Mouse (Mus musculus) neural tube, embryonic 11.5 days (tissue): ENCODE data around the gene Gal3st2b. TPM values are rescaled to one million over a fixed set of nuclear protein-coding genes. Genes with fewer than 3 reads are reported as not detected.
"Not testable (repeated sequence)": the region's sequence is repeated elsewhere in the genome, so short reads cannot be mapped to it uniquely, and the experiment has no call there.

Experiments
- ATAC-seq: fragments of 200-750 bp; cut with Nextera tagmentation; 2 replicates; pipeline ENCODE4 v1.8.0; 2017; ENCODE audit warnings: moderate number of reproducible peaks, mild to moderate bottlenecking, moderate TSS enrichment, moderate library complexity; ENCODE audit not compliant: insufficient read depth, low FRiP score, low TSS enrichment
- DNase-seq: peaks from one replicate; pipeline ENCODE4 v3.0.0-alpha.2; 2015; ENCODE audit warnings: low spot score
- H3K27ac ChIP-seq: fragments of 300-500 bp; sonication (generic); 2 replicates; pipeline ENCODE4 v1.5.1; 2014; ENCODE audit warnings: low read depth, mild to moderate bottlenecking, low read length
- H3K27me3 ChIP-seq: fragments of 300-500 bp; sonication (generic); 2 replicates; pipeline ENCODE4 v1.6.1; 2014; ENCODE audit warnings: mild to moderate bottlenecking, low read length, mixed read lengths; ENCODE audit not compliant: control insufficient read depth, insufficient read depth
- H3K36me3 ChIP-seq: fragments of 300-500 bp; sonication (generic); 2 replicates; pipeline ENCODE4 v1.6.1; 2014; ENCODE audit warnings: mild to moderate bottlenecking, low read length, moderate library complexity, mixed read lengths; ENCODE audit not compliant: control insufficient read depth, insufficient read depth
- H3K4me1 ChIP-seq: fragments of 300-500 bp; sonication (generic); 2 replicates; pipeline ENCODE4 v1.6.1; 2014; ENCODE audit warnings: low read length, mixed read lengths; ENCODE audit not compliant: control insufficient read depth, insufficient read depth
- H3K4me2 ChIP-seq: fragments of 300-500 bp; sonication (generic); 2 replicates; pipeline ENCODE4 v1.6.1; 2014; ENCODE audit warnings: low read depth, mild to moderate bottlenecking, moderate library complexity
- H3K4me3 ChIP-seq: fragments of 300-500 bp; sonication (generic); 2 replicates; pipeline ENCODE4 v1.5.1; 2014; ENCODE audit warnings: low read depth, low read length
- H3K9ac ChIP-seq: fragments of 300-500 bp; sonication (generic); 2 replicates; pipeline ENCODE4 v1.6.1; 2014; ENCODE audit warnings: mild to moderate bottlenecking, low read length
- H3K9me3 ChIP-seq: fragments of 300-500 bp; sonication (generic); 2 replicates; pipeline ENCODE4 v1.6.1; 2016; ENCODE audit warnings: low read length; ENCODE audit not compliant: control insufficient read depth
- WGBS: fragments of 180-500 bp; shearing (Covaris S2); extraction: QIAGEN DNeasy Blood & Tissue Kit; methylation state at CpG from one replicate; pipeline ENCODE4 v1.1.7; 2014; 5-methylcytosine and 5-hydroxymethylcytosine counted together
- polyA plus RNA-seq: library from polyadenylated mRNA; unstranded; fragments of >200 nt; fragmentation: Nextera tagmentation; extraction: Ambion mirVana; gene quantifications from 2 replicates; pipeline ENCODE4 v1.2.1, GENCODE M21; 2014

Gal3st2b gene
- polyA plus RNA-seq, 1 experiment from 2014 or later = not detected

DNA sequence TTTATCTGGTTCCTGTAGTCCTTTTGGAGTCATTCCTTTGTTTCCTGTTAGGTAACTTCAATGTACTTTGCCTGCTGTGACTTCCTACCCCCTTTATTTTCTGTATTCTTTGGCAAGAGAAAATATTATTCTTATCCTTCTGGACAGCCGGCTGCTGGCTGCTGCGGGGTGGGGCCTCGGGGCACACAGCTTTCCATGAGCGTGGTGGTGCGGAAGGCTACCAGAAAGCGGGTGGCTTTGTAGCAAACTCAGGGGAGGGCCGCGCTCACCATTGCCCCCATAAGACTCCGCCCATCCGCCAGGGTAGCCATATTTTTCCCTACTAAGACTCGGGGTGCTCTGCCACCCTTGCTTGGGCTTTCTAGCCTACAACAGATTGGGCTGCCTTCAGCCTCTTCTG is 31.0 kb downstream of the Gal3st2b start:
- not testable (repeated sequence) for H3K4me3 ChIP-seq, H3K9me3 ChIP-seq, H3K4me2 ChIP-seq, ATAC-seq, H3K4me1 ChIP-seq, H3K27me3 ChIP-seq, H3K9ac ChIP-seq, H3K27ac ChIP-seq, DNase-seq, H3K36me3 ChIP-seq
- WGBS = no CpG with 5 or more reads among the region's 11 CpGs

GRCm38 (mm10) chr1:93966489-93966888 is 48.4 kb downstream of the Gal3st2b start:
- not testable (repeated sequence) for H3K4me3 ChIP-seq, H3K9ac ChIP-seq, ATAC-seq, H3K4me2 ChIP-seq, H3K36me3 ChIP-seq, H3K4me1 ChIP-seq, H3K27ac ChIP-seq, DNase-seq, H3K27me3 ChIP-seq, H3K9me3 ChIP-seq
- no CpG with 5 or more reads among the region's 1 CpGs for WGBS

GRCm38 (mm10) chr1:93970380-93970779 is 52.3 kb downstream of the Gal3st2b start:
- H3K27me3 ChIP-seq, ATAC-seq, H3K9me3 ChIP-seq, H3K4me3 ChIP-seq, DNase-seq, H3K9ac ChIP-seq, H3K4me2 ChIP-seq, H3K27ac ChIP-seq, H3K36me3 ChIP-seq, H3K4me1 ChIP-seq: not testable (repeated sequence)
- 63% methylated on average over 2 of the region's 5 CpGs for WGBS

GRCm38 (mm10) chr1:93970797-93971196 is 52.7 kb downstream of the Gal3st2b start:
- not testable (repeated sequence) for DNase-seq, H3K36me3 ChIP-seq, H3K4me2 ChIP-seq, ATAC-seq, H3K9me3 ChIP-seq, H3K27ac ChIP-seq, H3K4me3 ChIP-seq, H3K4me1 ChIP-seq, H3K27me3 ChIP-seq, H3K9ac ChIP-seq
- WGBS = no CpG with 5 or more reads among the region's 4 CpGs

DNA sequence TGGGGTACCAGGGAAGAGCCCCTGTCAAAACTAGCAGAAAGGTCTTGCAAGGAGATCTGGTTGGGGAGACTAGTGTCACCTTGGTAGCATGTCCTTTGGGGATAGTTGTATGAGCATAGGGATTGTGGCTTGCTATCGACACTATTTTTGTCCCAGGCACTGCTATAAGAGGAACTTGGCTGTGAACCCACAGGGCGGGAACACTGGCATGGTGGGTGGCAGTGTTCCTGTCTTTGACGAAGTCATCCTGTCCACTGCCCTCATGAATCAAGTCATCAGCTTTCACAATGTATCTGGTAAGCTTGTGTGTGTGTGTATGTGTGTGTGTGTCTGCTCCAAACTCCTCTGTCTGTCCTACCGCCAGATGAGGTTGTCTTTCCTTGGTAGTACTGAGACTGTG is 57.7 kb downstream of the Gal3st2b start:
- not testable (repeated sequence) for DNase-seq, H3K27ac ChIP-seq, H3K9ac ChIP-seq, H3K4me3 ChIP-seq, H3K4me2 ChIP-seq, H3K4me1 ChIP-seq, ATAC-seq, H3K36me3 ChIP-seq, H3K27me3 ChIP-seq, H3K9me3 ChIP-seq
- WGBS = 100% methylated on average over 1 of the region's 4 CpGs

DNA sequence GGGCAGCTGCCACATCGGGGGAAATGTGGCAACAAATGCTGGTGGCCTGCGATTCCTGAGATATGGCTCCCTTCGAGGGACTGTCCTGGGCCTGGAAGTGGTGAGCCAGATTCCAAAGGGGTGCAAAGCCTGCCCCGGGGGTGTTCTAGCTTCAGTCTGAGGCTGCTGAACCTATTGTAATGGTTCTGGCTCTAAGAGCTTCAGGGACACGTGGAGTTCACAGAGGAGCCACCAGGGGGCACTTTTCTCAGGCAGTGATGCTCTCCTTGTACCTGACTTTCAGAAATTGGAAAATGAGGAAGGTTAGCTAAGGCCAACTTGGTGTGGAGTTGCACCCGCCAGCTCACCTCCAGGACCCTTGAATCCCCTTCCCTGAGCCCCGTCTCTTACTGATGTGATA is 60.2 kb downstream of the Gal3st2b start:
- not testable (repeated sequence) for DNase-seq, H3K9ac ChIP-seq, H3K4me2 ChIP-seq, H3K36me3 ChIP-seq, H3K4me3 ChIP-seq, H3K27ac ChIP-seq, H3K9me3 ChIP-seq, H3K27me3 ChIP-seq, H3K4me1 ChIP-seq, ATAC-seq
- WGBS = no CpG with 5 or more reads among the region's 7 CpGs

DNA sequence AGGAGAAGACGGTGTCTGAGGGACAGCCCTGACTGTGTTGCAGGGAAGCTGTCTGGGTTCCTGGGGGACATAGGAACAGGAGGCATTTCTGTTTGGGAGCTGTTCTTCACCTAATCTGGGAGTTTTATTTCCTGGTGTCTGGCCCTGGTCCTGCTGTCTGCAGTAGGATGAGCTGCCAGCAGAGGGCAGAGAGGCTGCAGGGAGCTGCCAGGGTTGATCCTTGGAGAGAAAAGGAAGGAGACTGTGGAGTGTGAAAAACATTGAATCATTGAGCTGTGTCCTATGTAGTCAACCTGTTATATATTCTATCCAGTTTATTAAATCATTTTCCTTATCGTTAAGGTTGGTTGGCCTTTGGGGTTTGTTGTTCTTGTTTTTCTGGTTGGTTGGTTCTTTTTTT is 62.8 kb downstream of the Gal3st2b start:
- not testable (repeated sequence) for H3K4me3 ChIP-seq, H3K27me3 ChIP-seq, H3K36me3 ChIP-seq, H3K27ac ChIP-seq, H3K4me1 ChIP-seq, DNase-seq, H3K4me2 ChIP-seq, H3K9ac ChIP-seq, H3K9me3 ChIP-seq
- WGBS = no CpG with 5 or more reads among the region's 2 CpGs
- ATAC-seq = peak; percentile 66; the same call in 1 of the 2 replicates

DNA sequence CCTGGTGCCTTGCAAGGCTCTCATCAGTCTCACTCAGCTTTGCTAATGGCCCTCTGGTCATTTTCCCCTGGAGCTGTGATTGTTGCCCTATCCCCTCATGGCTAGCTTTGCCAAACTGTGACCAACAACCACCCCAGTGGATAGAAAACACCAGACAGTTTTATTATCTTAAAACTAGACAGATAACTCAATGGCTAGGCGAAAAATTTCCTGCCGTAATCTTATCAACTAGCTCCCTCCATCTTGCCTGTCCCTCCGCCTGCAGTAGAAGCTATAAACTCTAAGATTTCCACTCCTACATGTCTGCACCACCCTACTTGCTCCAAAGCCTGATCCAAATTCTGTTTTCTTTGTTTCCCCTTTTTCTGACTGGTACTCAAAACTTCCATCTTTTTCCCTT is 68.1 kb downstream of the Gal3st2b start:
- Histone ChIP-seq H3K27ac (no peak overlapping the region), H3K4me1 (no peaks in the 10 kb centered on the region), H3K4me2 (no peak overlapping the region), H3K4me3 (no peak overlapping the region), H3K9ac (no peak overlapping the region), H3K36me3 (no peaks in the 10 kb centered on the region), H3K9me3 (no peaks in the 10 kb centered on the region), H3K27me3 (no peaks in the 10 kb centered on the region)
- no peak for ATAC-seq
- no peak for DNase-seq
- WGBS = 92% methylated on average over 3 of the region's 3 CpGs

- Histone ChIP-seq H3K36me3 (no peaks in the 10 kb centered on the region), H3K27ac (no peak overlapping the region), H3K9me3 (no peaks in the 10 kb centered on the region), H3K4me2 (no peak overlapping the region), H3K27me3 (no peaks in the 10 kb centered on the region), H3K4me1 (no peaks in the 10 kb centered on the region), H3K4me3 (no peak overlapping the region), H3K9ac (no peak overlapping the region)
- ATAC-seq (no peak), DNase-seq (no peak)
- WGBS = 73% methylated on average over 3 of the region's 3 CpGs
Observed at GRCm38 (mm10) chr1:93988786-93989185, 70.7 kb downstream of the Gal3st2b start.
